Mouse (Mus musculus): ENCODE results near the gene Gls.

- no peak for TF ChIP-seq CTCF (IDR thresholded peaks at IDR 0.05; ENCODE audit: extremely low read depth, insufficient read depth, low read length)
- TF ChIP-seq POLR2A (IDR thresholded peaks at IDR 0.05; ENCODE audit: extremely low read depth, insufficient read depth, low read length), result no peak
Observed at GRCm38 (mm10) chr1:52268006-52268405, 35.0 kb upstream of the Gls start.

Measured in cortical plate, adult 2 months (tissue).